Mouse (Mus musculus): ENCODE measurements around the gene Gm14819. TPM values are rescaled to one million over a fixed set of nuclear protein-coding genes. Genes with fewer than 3 reads are reported as not detected.
"Not testable (repeated sequence)": the region's sequence is repeated elsewhere in the genome, so short reads cannot be mapped to it uniquely, and the experiment has no call there.

Gm14819 gene
- polyA plus RNA-seq (2015; fragmentation: Nextera tagmentation; extraction: Ambion mirVana) = not detected in 2 replicates

- ATAC-seq (ENCODE audit: low FRiP score, low read depth); H3K9ac ChIP-seq; H3K4me3 ChIP-seq; H3K27ac ChIP-seq; H3K36me3 ChIP-seq; H3K4me1 ChIP-seq; H3K9me3 ChIP-seq; H3K4me2 ChIP-seq (replicated peaks); H3K27me3 ChIP-seq: not testable (repeated sequence)
- WGBS = no CpG with 5 or more reads among the region's 6 CpGs
Observed at GRCm38 (mm10) chrX:35403883-35404282, at the start of gene Gm14819. Gm14819 (plus strand) TSS chrX:35404183.
